Mouse (Mus musculus) neural tube, embryonic 11.5 days (tissue): ENCODE data around the gene Gm44502. TPM values are rescaled to one million over a fixed set of nuclear protein-coding genes. Genes with fewer than 3 reads are reported as not detected.

Experiments
- ATAC-seq: fragments of 200-750 bp; cut with Nextera tagmentation; 2 replicates; pipeline ENCODE4 v1.8.0; 2017; ENCODE audit warnings: moderate number of reproducible peaks, mild to moderate bottlenecking, moderate TSS enrichment, moderate library complexity; ENCODE audit not compliant: insufficient read depth, low FRiP score, low TSS enrichment
- DNase-seq: peaks from one replicate; pipeline ENCODE4 v3.0.0-alpha.2; 2015; ENCODE audit warnings: low spot score
- H3K27ac ChIP-seq: fragments of 300-500 bp; sonication (generic); 2 replicates; pipeline ENCODE4 v1.5.1; 2014; ENCODE audit warnings: low read depth, mild to moderate bottlenecking, low read length
- H3K27me3 ChIP-seq: fragments of 300-500 bp; sonication (generic); 2 replicates; pipeline ENCODE4 v1.6.1; 2014; ENCODE audit warnings: mild to moderate bottlenecking, low read length, mixed read lengths; ENCODE audit not compliant: control insufficient read depth, insufficient read depth
- H3K36me3 ChIP-seq: fragments of 300-500 bp; sonication (generic); 2 replicates; pipeline ENCODE4 v1.6.1; 2014; ENCODE audit warnings: mild to moderate bottlenecking, low read length, moderate library complexity, mixed read lengths; ENCODE audit not compliant: control insufficient read depth, insufficient read depth
- H3K4me1 ChIP-seq: fragments of 300-500 bp; sonication (generic); 2 replicates; pipeline ENCODE4 v1.6.1; 2014; ENCODE audit warnings: low read length, mixed read lengths; ENCODE audit not compliant: control insufficient read depth, insufficient read depth
- H3K4me2 ChIP-seq: fragments of 300-500 bp; sonication (generic); 2 replicates; pipeline ENCODE4 v1.6.1; 2014; ENCODE audit warnings: low read depth, mild to moderate bottlenecking, moderate library complexity
- H3K4me3 ChIP-seq: fragments of 300-500 bp; sonication (generic); 2 replicates; pipeline ENCODE4 v1.5.1; 2014; ENCODE audit warnings: low read depth, low read length
- H3K9ac ChIP-seq: fragments of 300-500 bp; sonication (generic); 2 replicates; pipeline ENCODE4 v1.6.1; 2014; ENCODE audit warnings: mild to moderate bottlenecking, low read length
- H3K9me3 ChIP-seq: fragments of 300-500 bp; sonication (generic); 2 replicates; pipeline ENCODE4 v1.6.1; 2016; ENCODE audit warnings: low read length; ENCODE audit not compliant: control insufficient read depth
- WGBS: fragments of 180-500 bp; shearing (Covaris S2); extraction: QIAGEN DNeasy Blood & Tissue Kit; methylation state at CpG from one replicate; pipeline ENCODE4 v1.1.7; 2014; 5-methylcytosine and 5-hydroxymethylcytosine counted together
- polyA plus RNA-seq: library from polyadenylated mRNA; unstranded; fragments of >200 nt; fragmentation: Nextera tagmentation; extraction: Ambion mirVana; gene quantifications from 2 replicates; pipeline ENCODE4 v1.2.1, GENCODE M21; 2014

Gm44502 gene
- polyA plus RNA-seq, 1 experiment from 2014 or later: 0.64 TPM

- H3K4me2 ChIP-seq: no peak overlapping the region
- ATAC-seq: no peak
These were observed 52.1 kb downstream of the Gm44502 start for GRCm38 (mm10) chr15:89377362-89377761.

DNA sequence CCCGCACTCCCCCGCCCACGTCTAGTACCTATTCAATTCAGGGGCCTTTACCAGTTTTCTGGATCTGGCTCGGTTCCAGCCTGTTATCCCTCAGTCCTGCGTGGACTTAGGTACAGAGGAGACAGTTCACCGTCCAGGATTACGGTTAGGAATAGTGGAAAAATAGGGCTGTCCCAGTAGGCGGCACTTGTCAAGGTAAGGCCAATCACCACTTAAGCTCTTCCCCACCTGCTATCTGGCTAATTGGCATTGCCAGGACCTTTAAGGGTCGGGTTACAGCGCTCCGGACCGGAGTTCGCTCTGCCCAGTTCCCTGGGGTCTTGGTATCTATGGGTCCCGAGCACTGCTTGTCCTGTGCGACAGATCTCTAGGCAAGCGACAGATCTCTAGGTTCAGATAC, 52.5 kb downstream of the Gm44502 start, which contains the start of gene Tymp:
Gene Tymp (minus strand): TSS at position 83 of the 400 bp plus-strand sequence.
- no peak within 1 kb of the TSS for H3K9ac ChIP-seq

More at GRCm38 (mm10) chr15:89377362-89377761, 52.1 kb downstream of the Gm44502 start:
- no peak overlapping the region for H3K9ac ChIP-seq
- H3K27ac ChIP-seq: no peak overlapping the region
- DNase-seq: peak; percentile 24
- H3K9me3 ChIP-seq: no peaks in the 10 kb centered on the region
- 0 out of 2 replicates have a peak, but pooled peaks cover 2% of the 10 kb centered on the region for H3K36me3 ChIP-seq
- H3K27me3 ChIP-seq: peaks cover 40% of the 10 kb centered on the region
- WGBS: 11% methylated on average over 18 of the region's 18 CpGs
- peaks cover 12% of the 10 kb centered on the region; the same call in 1 of the 2 replicates for H3K4me1 ChIP-seq
- H3K4me3 ChIP-seq: no peak overlapping the region

DNA sequence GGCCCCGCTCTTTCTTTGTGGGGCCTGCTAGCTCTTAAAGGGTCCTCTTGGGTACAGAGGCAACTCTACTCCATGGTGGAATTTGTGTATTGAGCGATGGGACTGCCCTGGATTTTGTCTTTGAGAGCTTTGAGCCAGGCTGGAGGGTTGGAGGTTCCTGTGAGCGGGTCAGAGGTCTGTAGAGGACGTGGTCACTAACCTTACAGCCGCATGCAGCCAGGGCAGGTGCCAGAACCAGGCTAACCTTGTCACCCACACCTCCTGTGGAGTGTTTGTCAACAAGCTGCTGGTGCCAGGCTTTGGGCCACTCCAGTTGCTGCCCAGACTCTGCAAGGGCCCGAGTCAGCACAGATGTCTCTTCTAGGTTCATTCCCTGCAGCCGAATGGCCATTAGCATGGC, 53.5 kb downstream of the Gm44502 start:
- Histone ChIP-seq H3K4me2 (no peak overlapping the region), H3K9me3 (no peaks in the 10 kb centered on the region), H3K9ac (no peak overlapping the region), H3K36me3 (peaks cover 12% of the 10 kb centered on the region), H3K4me3 (no peak overlapping the region), H3K27ac (no peak overlapping the region), H3K4me1 (peaks cover 12% of the 10 kb centered on the region; the same call in 1 of the 2 replicates), H3K27me3 (peaks cover 40% of the 10 kb centered on the region)
- DNase-seq (no peak), ATAC-seq (no peak)
- 82% methylated on average over 7 of the region's 7 CpGs for WGBS

More for the DNA sequence above, 52.5 kb downstream of the Gm44502 start, which contains the start of gene Tymp:
- WGBS: 17% methylated on average over 16 of the region's 16 CpGs
- Histone ChIP-seq H3K4me3 (no peak within 1 kb of the TSS), H3K27ac (no peak within 1 kb of the TSS), H3K36me3 (peaks cover 4% of the 10 kb centered on the region), H3K9me3 (no peaks in the 10 kb centered on the region), H3K4me2 (no peak within 1 kb of the TSS), H3K27me3 (peaks cover 40% of the 10 kb centered on the region), H3K4me1 (peaks cover 12% of the 10 kb centered on the region; the same call in 1 of the 2 replicates)
- DNase-seq: no peak
- no peak for ATAC-seq

- DNase-seq (no peak), ATAC-seq (no peak)
- H3K27me3 ChIP-seq: peaks cover 36% of the 10 kb centered on the region
- no peak overlapping the region for H3K27ac ChIP-seq
- H3K36me3 ChIP-seq: peaks cover 16% of the 10 kb centered on the region
- WGBS: 93% methylated on average over 17 of the region's 17 CpGs
- no peak overlapping the region for H3K4me3 ChIP-seq
- H3K4me1 ChIP-seq: peaks cover 12% of the 10 kb centered on the region; the same call in 1 of the 2 replicates
- no peak overlapping the region for H3K4me2 ChIP-seq
- H3K9ac ChIP-seq: no peak overlapping the region
- no peaks in the 10 kb centered on the region for H3K9me3 ChIP-seq
These were observed 54.5 kb downstream of the Gm44502 start for GRCm38 (mm10) chr15:89374801-89375534.

GRCm38 (mm10) chr15:89374340-89374739, 55.2 kb downstream of the Gm44502 start:
- no peak for DNase-seq

GRCm38 (mm10) chr15:89373762-89374248, 55.7 kb downstream of the Gm44502 start, which contains the start of gene Sco2:
Sco2 (minus strand) TSS chr15:89373846.
- under 1% methylated on average over 42 of the region's 42 CpGs for WGBS
- peak; percentile 95 for DNase-seq
- peaks cover 10% of the 10 kb centered on the region; the same call in 1 of the 2 replicates for H3K4me1 ChIP-seq
- peak; percentile 82 for ATAC-seq
- peaks cover 26% of the 10 kb centered on the region for H3K36me3 ChIP-seq
- peaks cover 27% of the 10 kb centered on the region for H3K27me3 ChIP-seq
- H3K4me2 ChIP-seq: peak within 1 kb of the TSS; percentile 71
- H3K4me3 ChIP-seq: peak within 1 kb of the TSS; percentile 63
- H3K27ac ChIP-seq: peak within 1 kb of the TSS; percentile 89
- no peaks in the 10 kb centered on the region for H3K9me3 ChIP-seq
- H3K9ac ChIP-seq: peak within 1 kb of the TSS; percentile 84

More at GRCm38 (mm10) chr15:89374340-89374739, 55.2 kb downstream of the Gm44502 start:
- no peaks in the 10 kb centered on the region for H3K9me3 ChIP-seq
- 52% methylated on average over 9 of the region's 9 CpGs for WGBS
- peaks cover 22% of the 10 kb centered on the region for H3K36me3 ChIP-seq
- peak overlapping the region; percentile 89 for H3K27ac ChIP-seq
- peak overlapping the region; percentile 84 for H3K9ac ChIP-seq
- H3K4me1 ChIP-seq: peaks cover 12% of the 10 kb centered on the region; the same call in 1 of the 2 replicates
- H3K4me3 ChIP-seq: peak overlapping the region; percentile 63
- H3K4me2 ChIP-seq: peak overlapping the region; percentile 71
- peaks cover 32% of the 10 kb centered on the region for H3K27me3 ChIP-seq
- ATAC-seq: no peak

GRCm38 (mm10) chr15:89373027-89373761, 56.3 kb downstream of the Gm44502 start:
- Histone ChIP-seq H3K4me3 (peak overlapping the region; percentile 63), H3K27ac (peak overlapping the region; percentile 89), H3K9me3 (no peaks in the 10 kb centered on the region), H3K9ac (peak overlapping the region; percentile 84), H3K4me2 (peak overlapping the region; percentile 71), H3K27me3 (peaks cover 21% of the 10 kb centered on the region), H3K4me1 (0 out of 2 replicates have a peak, but pooled peaks cover 6% of the 10 kb centered on the region), H3K36me3 (peaks cover 30% of the 10 kb centered on the region)
- DNase-seq: peak; percentile 85
- WGBS: 1% methylated on average over 35 of the region's 35 CpGs
- ATAC-seq: peak; percentile 81

- Histone ChIP-seq H3K4me3 (peak overlapping the region; percentile 63; the same call in 1 of the 2 replicates), H3K27me3 (peaks cover 14% of the 10 kb centered on the region), H3K4me1 (0 out of 2 replicates have a peak, but pooled peaks cover 6% of the 10 kb centered on the region), H3K27ac (no peak overlapping the region), H3K9me3 (no peaks in the 10 kb centered on the region), H3K4me2 (peak overlapping the region; percentile 71; the same call in 1 of the 2 replicates), H3K9ac (no peak overlapping the region), H3K36me3 (peaks cover 34% of the 10 kb centered on the region)
- WGBS: 86% methylated on average over 7 of the region's 7 CpGs
- ATAC-seq: no peak
- no peak for DNase-seq
These were observed 57.0 kb downstream of the Gm44502 start for GRCm38 (mm10) chr15:89372536-89372935.
